ENCODE assay signal across 8 mouse cellular contexts in the genomic region with DNA sequence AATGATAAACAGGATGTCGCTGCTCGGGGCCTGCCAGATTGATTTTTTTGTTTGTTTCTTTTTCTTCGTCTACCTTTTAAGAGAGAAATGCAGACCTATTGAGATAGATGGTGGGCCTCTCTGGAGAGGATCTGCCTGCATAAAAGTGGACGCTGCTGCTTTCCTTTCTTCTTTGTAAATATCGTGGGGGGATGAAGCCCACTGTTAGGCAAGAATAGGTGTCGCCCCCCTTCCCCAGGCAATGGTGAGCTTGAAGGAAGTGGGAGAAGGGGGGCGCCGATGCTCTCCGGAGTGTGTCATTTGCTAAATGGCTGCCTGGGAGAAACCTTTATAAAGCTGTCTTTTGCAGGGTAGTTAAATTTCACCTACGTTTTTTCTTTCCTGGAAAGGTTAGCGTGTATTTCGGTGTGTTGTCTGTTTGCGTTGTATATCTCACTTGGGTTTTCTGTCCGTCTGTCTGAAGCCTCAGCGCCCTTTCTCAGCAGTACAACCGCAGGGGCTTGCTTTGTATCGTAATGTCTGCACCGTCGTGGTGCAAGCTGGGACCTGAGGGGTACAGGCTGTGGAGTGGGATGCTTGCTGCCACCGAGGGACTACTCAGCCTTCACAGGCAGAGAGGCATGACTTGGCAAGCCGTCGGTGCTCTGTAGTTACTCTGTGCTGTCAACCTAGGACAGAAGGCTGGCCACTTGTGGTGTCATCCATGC. TPM values are rescaled to one million over a fixed set of nuclear protein-coding genes. Genes with fewer than 3 reads are reported as not detected.
DNase-seq lines count a peak whose midpoint lies in the region; ATAC-seq lines count a peak whose summit lies in the region.

No protein-coding gene starts in this region.

- no peaks in the 10 kb centered on the region for H3K36me3 ChIP-seq in hindbrain, embryonic 12.5 days
- peaks cover 6% of the 10 kb centered on the region; the same call in 1 of the 2 replicates for H3K36me3 ChIP-seq in liver, embryonic 12.5 days
- no peaks in the 10 kb centered on the region for H3K36me3 ChIP-seq in neural tube, embryonic 12.5 days

- no peak for DNase-seq in frontal cortex, postnatal 25 days (ENCODE audit: low spot score in 2 of 2)
- DNase-seq in embryo, embryonic 11 days = peak; percentile 69
- DNase-seq in gastrocnemius, postnatal 4 days (ENCODE audit: low spot score in 2 of 2) = no peak

- H3K9me3 ChIP-seq in hindbrain, embryonic 12.5 days (replicated peaks) = no peaks in the 10 kb centered on the region
- no peaks in the 10 kb centered on the region for H3K9me3 ChIP-seq in liver, embryonic 12.5 days (replicated peaks)
- no peaks in the 10 kb centered on the region for H3K9me3 ChIP-seq in neural tube, embryonic 12.5 days

- ATAC-seq in frontal cortex, adult (ENCODE audit: low TSS enrichment) = peak; percentile 35
- peak; percentile 24 for ATAC-seq in CD4-positive, CD25-positive, alpha-beta regulatory T cell, adult 4 months
- ATAC-seq in hindbrain, embryonic 12.5 days (ENCODE audit: low FRiP score) = no peak
- ATAC-seq in liver, embryonic 12.5 days = peak; percentile 68
- 0 out of 2 replicates have a peak, but pooled peaks have one; percentile 29 for ATAC-seq in neural tube, embryonic 12.5 days (ENCODE audit: low FRiP score, low read depth)

- H3K4me2 ChIP-seq in hindbrain, embryonic 12.5 days (replicated peaks) = peak overlapping the region; percentile 99
- H3K4me2 ChIP-seq in liver, embryonic 12.5 days = peak overlapping the region; percentile 86
- H3K4me2 ChIP-seq in neural tube, embryonic 12.5 days (replicated peaks) = peak overlapping the region; percentile 75

- peak overlapping the region; percentile 99 for H3K27ac ChIP-seq in hindbrain, embryonic 12.5 days
- H3K27ac ChIP-seq in liver, embryonic 12.5 days = peak overlapping the region; percentile 97
- peak overlapping the region; percentile 99 for H3K27ac ChIP-seq in neural tube, embryonic 12.5 days

- peaks cover 56% of the 10 kb centered on the region for H3K4me1 ChIP-seq in hindbrain, embryonic 12.5 days
- H3K4me1 ChIP-seq in liver, embryonic 12.5 days = peaks cover 62% of the 10 kb centered on the region
- peaks cover 48% of the 10 kb centered on the region for H3K4me1 ChIP-seq in neural tube, embryonic 12.5 days

- peak overlapping the region; percentile 97 for H3K4me3 ChIP-seq in hindbrain, embryonic 12.5 days
- H3K4me3 ChIP-seq in liver, embryonic 12.5 days = peak overlapping the region; percentile 92
- H3K4me3 ChIP-seq in neural tube, embryonic 12.5 days = peak overlapping the region; percentile 98

- WGBS in hindbrain, embryonic 12.5 days = under 1% methylated on average over 22 of the region's 22 CpGs
- WGBS in liver, embryonic 12.5 days (ENCODE audit: insufficient replicate concordance) = under 1% methylated on average over 22 of the region's 22 CpGs
- 0% methylated on average over 22 of the region's 22 CpGs for WGBS in neural tube, embryonic 12.5 days

- peak overlapping the region; percentile 100 for H3K9ac ChIP-seq in hindbrain, embryonic 12.5 days
- H3K9ac ChIP-seq in liver, embryonic 12.5 days = peak overlapping the region; percentile 98
- H3K9ac ChIP-seq in neural tube, embryonic 12.5 days = peak overlapping the region; percentile 100

- no peaks in the 10 kb centered on the region for H3K27me3 ChIP-seq in hindbrain, embryonic 12.5 days
- no peaks in the 10 kb centered on the region for H3K27me3 ChIP-seq in liver, embryonic 12.5 days (replicated peaks)
- no peaks in the 10 kb centered on the region for H3K27me3 ChIP-seq in neural tube, embryonic 12.5 days (replicated peaks)

RNA-seq across cellular contexts. Expression of a gene that starts 0.9 kb away (rescaled TPM):
- polyA plus RNA-seq in CD4-positive, CD25-positive, alpha-beta regulatory T cell, adult 4 months (2017; shearing (Covaris generic)) = 10 to 100 TPM; 31.7 to 32.9 TPM
- 111 and 114 TPM in 2 replicates for polyA plus RNA-seq in hindbrain, embryonic 12.5 days (2016; fragmentation: Nextera tagmentation; extraction: Ambion mirVana)
- 20.8 and 23.6 TPM in 2 replicates for polyA plus RNA-seq in liver, embryonic 12.5 days (2016; fragmentation: Nextera tagmentation; extraction: Ambion mirVana)
- 89.7 and 106 TPM in 2 replicates for polyA plus RNA-seq in neural tube, embryonic 12.5 days (2016; fragmentation: Nextera tagmentation; extraction: Ambion mirVana)
- total RNA-seq in gastrocnemius, postnatal 4 days (2021) = 100 to 1,000 TPM; 142 to 154 TPM

RNA-seq across cellular contexts. Expression of a gene that starts 56.5 kb away (rescaled TPM):
- polyA plus RNA-seq in CD4-positive, CD25-positive, alpha-beta regulatory T cell, adult 4 months (2017; shearing (Covaris generic)) = not detected
- 11.1 and 11.5 TPM in 2 replicates for polyA plus RNA-seq in hindbrain, embryonic 12.5 days (2016; fragmentation: Nextera tagmentation; extraction: Ambion mirVana)
- polyA plus RNA-seq in liver, embryonic 12.5 days (2016; fragmentation: Nextera tagmentation; extraction: Ambion mirVana) = 3.0 and 3.4 TPM in 2 replicates
- polyA plus RNA-seq in neural tube, embryonic 12.5 days (2016; fragmentation: Nextera tagmentation; extraction: Ambion mirVana) = 13.7 and 14.9 TPM in 2 replicates
- 10 to 100 TPM; 71.5 to 76.7 TPM for total RNA-seq in gastrocnemius, postnatal 4 days (2021)
